Mouse (Mus musculus): ENCODE results near the gene Pkhd1.

Pkhd1 gene

GRCm38 (mm10) chr1:20117331-20117730, 500.5 kb downstream of the Pkhd1 start:
- in situ Hi-C loops (cut with MboI; ENCODE audit: low pct_unique_long_range_greater_than_20kb in 1 of 2, low sequenced_read_pairs in 2 of 2, unreplicated experiment in 1 of 2) = no loop called here

- in situ Hi-C loops (cut with MboI; ENCODE audit: low pct_unique_long_range_greater_than_20kb in 1 of 2, low sequenced_read_pairs in 2 of 2, unreplicated experiment in 1 of 2) = no loop called here
Observed at GRCm38 (mm10) chr1:20069733-20070132, 548.1 kb downstream of the Pkhd1 start.

GRCm38 (mm10) chr1:20058245-20058644, 559.6 kb downstream of the Pkhd1 start:
- in situ Hi-C loops (cut with MboI; ENCODE audit: low pct_unique_long_range_greater_than_20kb in 1 of 2, low sequenced_read_pairs in 2 of 2, unreplicated experiment in 1 of 2) = no loop called here

GRCm38 (mm10) chr1:20039389-20039788, 578.5 kb downstream of the Pkhd1 start:
- in situ Hi-C loops (cut with MboI; ENCODE audit: low pct_unique_long_range_greater_than_20kb in 1 of 2, low sequenced_read_pairs in 2 of 2, unreplicated experiment in 1 of 2) = no loop called here

- in situ Hi-C loops (cut with MboI; ENCODE audit: low pct_unique_long_range_greater_than_20kb in 1 of 2, low sequenced_read_pairs in 2 of 2, unreplicated experiment in 1 of 2) = no loop called here
Observed at GRCm38 (mm10) chr1:20035277-20035676, 582.6 kb downstream of the Pkhd1 start.

- in situ Hi-C loops (cut with MboI; ENCODE audit: low pct_unique_long_range_greater_than_20kb in 1 of 2, low sequenced_read_pairs in 2 of 2, unreplicated experiment in 1 of 2) = no loop called here
Observed at GRCm38 (mm10) chr1:20018198-20018925, 599.5 kb downstream of the Pkhd1 start.

GRCm38 (mm10) chr1:20017619-20018018, 600.2 kb downstream of the Pkhd1 start:
- in situ Hi-C loops (cut with MboI; ENCODE audit: low pct_unique_long_range_greater_than_20kb in 1 of 2, low sequenced_read_pairs in 2 of 2, unreplicated experiment in 1 of 2) = no loop called here

Measured in mouse embryonic stem cell (cell line).